Mouse (Mus musculus) heart, embryonic 10.5 days (tissue): Measurements from ENCODE around the gene Rragd. TPM values are rescaled to one million over a fixed set of nuclear protein-coding genes. Genes with fewer than 3 reads are reported as not detected.
"Not testable (repeated sequence)": the region's sequence is repeated elsewhere in the genome, so short reads cannot be mapped to it uniquely, and the experiment has no call there.

ENCODE experiments used
- DNase-seq: peaks from one replicate; pipeline ENCODE4 v3.0.0-alpha.2; 2017; ENCODE audit warnings: low spot score
- H3K27ac ChIP-seq: fragments of 300-500 bp; sonication (generic); 2 replicates; pipeline ENCODE4 v1.5.1; 2016; ENCODE audit warnings: mild to moderate bottlenecking
- H3K27me3 ChIP-seq: fragments of 300-500 bp; sonication (generic); 2 replicates; pipeline ENCODE4 v1.6.1; 2016; ENCODE audit warnings: mild to moderate bottlenecking; ENCODE audit not compliant: poor library complexity, insufficient read depth, severe bottlenecking
- H3K36me3 ChIP-seq: fragments of 300-500 bp; sonication (generic); 2 replicates; pipeline ENCODE4 v1.6.1; 2016; ENCODE audit warnings: mild to moderate bottlenecking, moderate library complexity
- H3K4me1 ChIP-seq: fragments of 300-500 bp; sonication (generic); 2 replicates; pipeline ENCODE4 v1.6.1; 2016; ENCODE audit warnings: mild to moderate bottlenecking
- H3K4me3 ChIP-seq: fragments of 300-500 bp; sonication (generic); 2 replicates; pipeline ENCODE4 v1.5.1; 2016; ENCODE audit warnings: mild to moderate bottlenecking, moderate library complexity
- H3K9me3 ChIP-seq: fragments of 300-500 bp; sonication (generic); 2 replicates; pipeline ENCODE4 v1.6.1; 2016; ENCODE audit warnings: mild to moderate bottlenecking, moderate library complexity
- WGBS: fragments of 180-500 bp; shearing (Covaris S2); methylation state at CpG from one replicate; pipeline ENCODE4 v1.1.7; 2016; 5-methylcytosine and 5-hydroxymethylcytosine counted together
- polyA plus RNA-seq: library from polyadenylated mRNA; unstranded; fragments of >200 nt; fragmentation: Nextera tagmentation; extraction: Ambion mirVana; gene quantifications from 2 replicates; pipeline ENCODE4 v1.2.1, GENCODE M21; 2016

The Rragd gene
- polyA plus RNA-seq, 1 experiment from 2014 or later: 39.2 TPM

GRCm38 (mm10) chr4:32996083-32996482 is 13.2 kb downstream of the Rragd start:
- peaks cover 10% of the 10 kb centered on the region for H3K4me1 ChIP-seq
- H3K4me3 ChIP-seq: no peak overlapping the region
- no peak for DNase-seq
- H3K9me3 ChIP-seq: no peaks in the 10 kb centered on the region
- no peak overlapping the region for H3K27ac ChIP-seq
- H3K27me3 ChIP-seq: no peaks in the 10 kb centered on the region
- 90% methylated on average over 5 of the region's 5 CpGs for WGBS
- H3K36me3 ChIP-seq: peaks cover 14% of the 10 kb centered on the region

GRCm38 (mm10) chr4:32997571-32997970 is 14.7 kb downstream of the Rragd start:
- Histone ChIP-seq H3K9me3 (no peaks in the 10 kb centered on the region), H3K4me1 (no peaks in the 10 kb centered on the region; the same call in 1 of the 2 replicates), H3K36me3 (peaks cover 14% of the 10 kb centered on the region), H3K27ac (no peak overlapping the region), H3K27me3 (no peaks in the 10 kb centered on the region), H3K4me3 (no peak overlapping the region)
- no peak for DNase-seq
- 89% methylated on average over 5 of the region's 5 CpGs for WGBS

GRCm38 (mm10) chr4:32998996-32999395 is 16.2 kb downstream of the Rragd start:
- H3K4me3 ChIP-seq: no peak overlapping the region
- peaks cover 16% of the 10 kb centered on the region for H3K36me3 ChIP-seq
- H3K27me3 ChIP-seq: no peaks in the 10 kb centered on the region
- H3K27ac ChIP-seq: no peak overlapping the region
- H3K4me1 ChIP-seq: no peaks in the 10 kb centered on the region; the same call in 1 of the 2 replicates
- WGBS: 93% methylated on average over 8 of the region's 8 CpGs
- no peak for DNase-seq
- no peaks in the 10 kb centered on the region for H3K9me3 ChIP-seq

- WGBS: 77% methylated on average over 3 of the region's 3 CpGs
- Histone ChIP-seq H3K27me3 (no peaks in the 10 kb centered on the region), H3K27ac (no peak overlapping the region), H3K4me1 (no peaks in the 10 kb centered on the region), H3K9me3 (no peaks in the 10 kb centered on the region), H3K4me3 (no peak overlapping the region), H3K36me3 (peaks cover 38% of the 10 kb centered on the region)
- DNase-seq: no peak
These were observed 19.2 kb downstream of the Rragd start for GRCm38 (mm10) chr4:33002081-33002480.

GRCm38 (mm10) chr4:33005595-33006470 is 23.0 kb downstream of the Rragd start:
- not testable (repeated sequence) for DNase-seq, H3K27me3 ChIP-seq, H3K4me1 ChIP-seq, H3K27ac ChIP-seq, H3K9me3 ChIP-seq, H3K4me3 ChIP-seq
- H3K36me3 ChIP-seq: peaks cover 42% of the 10 kb centered on the region
- 86% methylated on average over 10 of the region's 10 CpGs for WGBS

GRCm38 (mm10) chr4:33006844-33007243 is 24.0 kb downstream of the Rragd start:
- Histone ChIP-seq H3K27me3 (no peaks in the 10 kb centered on the region), H3K9me3 (no peaks in the 10 kb centered on the region), H3K4me1 (no peaks in the 10 kb centered on the region), H3K4me3 (no peak overlapping the region), H3K27ac (no peak overlapping the region), H3K36me3 (peaks cover 42% of the 10 kb centered on the region)
- no peak for DNase-seq
- 91% methylated on average over 11 of the region's 11 CpGs for WGBS

- no peak for DNase-seq
- Histone ChIP-seq H3K4me1 (no peaks in the 10 kb centered on the region), H3K27me3 (no peaks in the 10 kb centered on the region), H3K27ac (no peak overlapping the region), H3K4me3 (no peak overlapping the region), H3K9me3 (no peaks in the 10 kb centered on the region), H3K36me3 (peaks cover 45% of the 10 kb centered on the region)
- WGBS: 73% methylated on average over 9 of the region's 9 CpGs
These were observed 24.8 kb downstream of the Rragd start for GRCm38 (mm10) chr4:33007443-33008217.

- WGBS: 86% methylated on average over 1 of the region's 1 CpGs
- H3K9me3 ChIP-seq: no peaks in the 10 kb centered on the region
- no peak overlapping the region for H3K4me3 ChIP-seq
- no peak for DNase-seq
- H3K4me1 ChIP-seq: no peaks in the 10 kb centered on the region
- H3K27ac ChIP-seq: no peak overlapping the region
- peaks cover 60% of the 10 kb centered on the region for H3K36me3 ChIP-seq
- H3K27me3 ChIP-seq: no peaks in the 10 kb centered on the region
These were observed 27.2 kb downstream of the Rragd start for GRCm38 (mm10) chr4:33010078-33010477.

- 80% methylated on average over 4 of the region's 4 CpGs for WGBS
- H3K9me3 ChIP-seq: no peaks in the 10 kb centered on the region
- no peaks in the 10 kb centered on the region for H3K27me3 ChIP-seq
- H3K27ac ChIP-seq: no peak overlapping the region
- DNase-seq: no peak
- H3K4me1 ChIP-seq: no peaks in the 10 kb centered on the region
- no peak overlapping the region for H3K4me3 ChIP-seq
- H3K36me3 ChIP-seq: peaks cover 48% of the 10 kb centered on the region
These were observed 29.6 kb downstream of the Rragd start for GRCm38 (mm10) chr4:33012484-33012883.

- peak; percentile 87 for DNase-seq
- H3K9me3 ChIP-seq: no peaks in the 10 kb centered on the region
- no peak overlapping the region for H3K27ac ChIP-seq
- peaks cover 42% of the 10 kb centered on the region for H3K36me3 ChIP-seq
- H3K27me3 ChIP-seq: no peaks in the 10 kb centered on the region
- H3K4me3 ChIP-seq: no peak overlapping the region
- H3K4me1 ChIP-seq: no peaks in the 10 kb centered on the region
- WGBS: 52% methylated on average over 9 of the region's 9 CpGs
These were observed 35.6 kb downstream of the Rragd start for GRCm38 (mm10) chr4:33018361-33018999.

GRCm38 (mm10) chr4:33024420-33024819 is 41.6 kb downstream of the Rragd start:
- 36% methylated on average over 8 of the region's 8 CpGs for WGBS

GRCm38 (mm10) chr4:33029104-33029503 is 46.3 kb downstream of the Rragd start:
- Histone ChIP-seq H3K27me3 (no peaks in the 10 kb centered on the region), H3K27ac (no peak overlapping the region), H3K4me1 (0 out of 2 replicates have a peak, but pooled peaks cover 13% of the 10 kb centered on the region), H3K9me3 (no peaks in the 10 kb centered on the region), H3K36me3 (peaks cover 18% of the 10 kb centered on the region; the same call in 1 of the 2 replicates), H3K4me3 (no peak overlapping the region)
- no peak for DNase-seq
- 89% methylated on average over 7 of the region's 7 CpGs for WGBS

More at GRCm38 (mm10) chr4:33024420-33024819, 41.6 kb downstream of the Rragd start:
- H3K36me3 ChIP-seq: peaks cover 31% of the 10 kb centered on the region
- H3K4me1 ChIP-seq: 0 out of 2 replicates have a peak, but pooled peaks cover 3% of the 10 kb centered on the region
- no peaks in the 10 kb centered on the region for H3K9me3 ChIP-seq
- H3K4me3 ChIP-seq: no peak overlapping the region
- no peak overlapping the region for H3K27ac ChIP-seq
- no peaks in the 10 kb centered on the region for H3K27me3 ChIP-seq
- DNase-seq: no peak
